ENCODE assay signal across 8 mouse cellular contexts in the genomic region with DNA sequence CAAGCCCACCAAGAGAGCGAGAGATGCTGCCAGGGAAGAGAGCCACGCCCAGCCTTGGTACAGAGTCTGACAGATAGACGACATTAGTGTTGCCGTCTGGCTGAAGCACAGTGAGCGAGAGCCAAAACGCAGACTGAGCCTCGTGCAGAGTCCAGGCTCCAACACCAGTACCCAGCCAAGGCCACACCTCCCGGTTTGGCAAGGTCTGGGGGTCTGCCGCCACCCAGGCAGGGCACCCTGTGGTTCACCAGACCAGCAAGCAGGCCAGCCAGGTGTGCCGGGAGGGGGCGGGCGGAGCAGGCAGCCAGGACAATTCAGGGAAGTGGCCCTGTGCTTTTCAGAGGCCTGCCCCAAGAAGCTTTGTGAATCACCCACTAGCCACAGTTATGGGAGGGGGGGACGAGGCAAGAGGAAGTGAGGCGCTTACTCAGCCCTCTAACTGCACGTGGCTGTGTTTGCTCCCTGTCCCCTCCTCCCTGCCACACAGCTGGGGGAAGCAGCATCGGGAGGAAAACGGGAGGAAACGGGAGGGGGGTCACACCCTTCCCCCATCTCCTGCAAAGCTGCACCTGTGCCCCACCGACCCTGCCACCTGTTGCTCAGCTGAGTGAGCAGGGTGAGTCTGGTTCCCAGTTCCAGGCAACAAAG. TPM values are rescaled to one million over a fixed set of nuclear protein-coding genes. Genes with fewer than 3 reads are reported as not detected.
DNase-seq lines count a peak whose midpoint lies in the region; ATAC-seq and TF ChIP-seq lines count a peak whose summit lies in the region.

No protein-coding gene starts in this region.

- peak overlapping the region; percentile 38; the same call in 1 of the 2 replicates for H3K27ac ChIP-seq in heart, adult 2 months

- ATAC-seq in neutrophil, adult 5-6 weeks (ENCODE audit: extremely low read depth, insufficient number of reproducible peaks, low FRiP score, poor library complexity, severe bottlenecking): 0 out of 2 replicates have a peak, but pooled peaks have one; percentile 27

- no peak overlapping the region for H3K4me3 ChIP-seq in heart, adult 2 months

- WGBS in heart, adult 2 months: 25% methylated on average over 19 of the region's 19 CpGs

- TF ChIP-seq CTCF in heart, adult 2 months (IDR thresholded peaks at IDR 0.05): no peak

- TF ChIP-seq POLR2A in heart, adult 2 months (IDR thresholded peaks at IDR 0.05; ENCODE audit: insufficient read depth, low read depth, low read length): 0 out of 2 replicates have a peak, but pooled peaks have one; percentile 10

- intact Hi-C loops in heart, adult 2 months (cut with DNase I): loop anchor here (5.0 kb wide), 1 partner anchor 35 kb away; no protein-coding TSS in a partner anchor

- peak overlapping the region; percentile 18; the same call in 1 of the 2 replicates for H3K9ac ChIP-seq in heart, adult 2 months (ENCODE audit: low read depth, low read length)

- H3K36me3 ChIP-seq in heart, adult 2 months (ENCODE audit: control insufficient read depth, insufficient read depth, low read length): no peaks in the 10 kb centered on the region

- H3K4me1 ChIP-seq in heart, adult 2 months (ENCODE audit: control insufficient read depth, insufficient read depth, low read length): peaks cover 25% of the 10 kb centered on the region

- H3K79me2 ChIP-seq in heart, adult 2 months (replicated peaks; ENCODE audit: control insufficient read depth, insufficient read depth, low read length): no peaks in the 10 kb centered on the region

- 0 out of 2 replicates have a peak, but pooled peaks have one; percentile 32 for TF ChIP-seq EP300 in heart, adult 2 months (IDR thresholded peaks at IDR 0.05; ENCODE audit: insufficient read depth, low read depth, low read length)

- DNase-seq in kidney, adult 11 months: peak; percentile 17
- no peak for DNase-seq in kidney, adult 8-10 months
- peak; percentile 61 for DNase-seq in MN1 (ENCODE audit: low spot score)
- DNase-seq in heart, adult 2 months: peak; percentile 66 to 74
- peak; percentile 52 for DNase-seq in kidney, postnatal 10 days
- no peak for DNase-seq in layer of hippocampus, adult 11-12 months (ENCODE audit: low spot score)
- no peak for DNase-seq in frontal cortex, postnatal 14 days (ENCODE audit: low spot score in 2 of 2)

- H3K27me3 ChIP-seq in heart, adult 2 months (ENCODE audit: control insufficient read depth, insufficient read depth, low read length): no peaks in the 10 kb centered on the region

RNA-seq across cellular contexts. Expression of a gene that starts 15.0 kb away (rescaled TPM):
- total RNA-seq in heart, adult 2 months (2021): 1 to 10 TPM; 5.4 to 5.7 TPM
- 4.3 and 4.6 TPM in 2 replicates for polyA plus RNA-seq in heart, adult 2 months (2012; rRNA removed)
- not detected in 2 replicates for total RNA-seq in neutrophil, adult 5-6 weeks (2017)

RNA-seq across cellular contexts. Expression of a gene that starts 26.7 kb away (rescaled TPM):
- 10 to 100 TPM; 40.3 to 45.8 TPM for total RNA-seq in heart, adult 2 months (2021)
- 60.2 and 63.1 TPM in 2 replicates for polyA plus RNA-seq in heart, adult 2 months (2012; rRNA removed)
- total RNA-seq in neutrophil, adult 5-6 weeks (2017): 48.6 and 55.7 TPM in 2 replicates

RNA-seq across cellular contexts. Expression of a gene that starts 41.5 kb away (rescaled TPM):
- 1 to 10 TPM; 2.3 to 2.4 TPM for total RNA-seq in heart, adult 2 months (2021)
- polyA plus RNA-seq in heart, adult 2 months (2012; rRNA removed): 3.4 and 5.1 TPM in 2 replicates
- not detected in 2 replicates for total RNA-seq in neutrophil, adult 5-6 weeks (2017)

Comparison
In these comparisons a context has a peak if more than half of its experiments do, and no peak if none do; other contexts are left out.
1. DNase-seq: peak in kidney, adult 11 months (single experiment), MN1 (single experiment), heart, adult 2 months (2 of 2) and kidney, postnatal 10 days (single experiment); none in kidney, adult 8-10 months (0 of 2), layer of hippocampus, adult 11-12 months (single experiment) and frontal cortex, postnatal 14 days (0 of 2).